Mouse (Mus musculus) MEL-GATA-1-ER (cell line): ENCODE results near the gene Mdm4.
A peak's percentile ranks its signal among the peaks of the same experiment; 100 is the strongest.
"Not testable (repeated sequence)": the region's sequence is repeated elsewhere in the genome, so short reads cannot be mapped to it uniquely, and the experiment has no call there.

Experiments
- DNase-seq: peaks from one replicate; pipeline ENCODE4 v3.0.0-alpha.2; 2012; ENCODE audit warnings: low read depth; ENCODE audit errors: extremely low read depth

Mdm4 gene

GRCm38 (mm10) chr1:133053034-133053433, 22.7 kb upstream of the Mdm4 start:
- DNase-seq = no peak

GRCm38 (mm10) chr1:133051829-133052228, 21.5 kb upstream of the Mdm4 start:
- DNase-seq = no peak

- DNase-seq = no peak
These were observed 19.7 kb upstream of the Mdm4 start for GRCm38 (mm10) chr1:133050001-133050431.

GRCm38 (mm10) chr1:133048690-133049089, 18.3 kb upstream of the Mdm4 start:
- no peak for DNase-seq

GRCm38 (mm10) chr1:133047575-133047974, 17.2 kb upstream of the Mdm4 start:
- DNase-seq = no peak

- no peak for DNase-seq
These were observed 16.1 kb upstream of the Mdm4 start for GRCm38 (mm10) chr1:133046441-133046931.

- no peak for DNase-seq
These were observed 15.6 kb upstream of the Mdm4 start for GRCm38 (mm10) chr1:133045861-133046440.

GRCm38 (mm10) chr1:133045011-133045860, 14.9 kb upstream of the Mdm4 start, which contains the start of gene Pik3c2b:
Pik3c2b (plus strand) TSS chr1:133045667.
- DNase-seq = peak; percentile 46

- DNase-seq = peak; percentile 56
These were observed 9.2 kb upstream of the Mdm4 start for GRCm38 (mm10) chr1:133039505-133039949.

- not testable (repeated sequence) for DNase-seq
These were observed 4.3 kb upstream of the Mdm4 start for GRCm38 (mm10) chr1:133034682-133035081.

GRCm38 (mm10) chr1:133034091-133034460, 3.7 kb upstream of the Mdm4 start:
- peak; percentile 90 for DNase-seq

GRCm38 (mm10) chr1:133033316-133034090, 3.1 kb upstream of the Mdm4 start:
- DNase-seq = peak; percentile 86

GRCm38 (mm10) chr1:133032981-133033315, 2.6 kb upstream of the Mdm4 start:
- DNase-seq = no peak

GRCm38 (mm10) chr1:133029744-133030143, 617 bp downstream of the Mdm4 start:
- DNase-seq = peak; percentile 69

GRCm38 (mm10) chr1:133027980-133028379, 2.4 kb downstream of the Mdm4 start:
- DNase-seq = peak; percentile 34

- no peak for DNase-seq
These were observed 3.2 kb downstream of the Mdm4 start for GRCm38 (mm10) chr1:133027126-133027525.

GRCm38 (mm10) chr1:133025796-133026190, 4.6 kb downstream of the Mdm4 start:
- DNase-seq = peak; percentile 26

- peak; percentile 96 for DNase-seq
These were observed 5.1 kb downstream of the Mdm4 start for GRCm38 (mm10) chr1:133025051-133025795.

GRCm38 (mm10) chr1:133024426-133024825, 5.9 kb downstream of the Mdm4 start:
- DNase-seq = no peak

- DNase-seq = not testable (repeated sequence)
These were observed 6.6 kb downstream of the Mdm4 start for GRCm38 (mm10) chr1:133023723-133024122.

GRCm38 (mm10) chr1:133021971-133022370, 8.4 kb downstream of the Mdm4 start:
- not testable (repeated sequence) for DNase-seq
